Mouse (Mus musculus) forebrain, embryonic 10.5 days (tissue): ENCODE measurements around the gene Zfp408. TPM values are rescaled to one million over a fixed set of nuclear protein-coding genes. Genes with fewer than 3 reads are reported as not detected.
"Not testable (repeated sequence)": the region's sequence is repeated elsewhere in the genome, so short reads cannot be mapped to it uniquely, and the experiment has no call there.

Experiments
- DNase-seq: peaks from one replicate; pipeline ENCODE4 v3.0.0-alpha.2; 2017; ENCODE audit warnings: low spot score; ENCODE audit errors: extremely low spot score
- H3K27ac ChIP-seq: fragments of 300-500 bp; sonication (generic); 2 replicates; pipeline ENCODE4 v1.5.1; 2016; ENCODE audit warnings: mild to moderate bottlenecking
- H3K27me3 ChIP-seq: fragments of 300-500 bp; sonication (generic); 2 replicates; pipeline ENCODE4 v1.6.1; 2016; ENCODE audit warnings: mild to moderate bottlenecking; ENCODE audit not compliant: poor library complexity, severe bottlenecking
- H3K36me3 ChIP-seq: fragments of 300-500 bp; sonication (generic); replicated peaks from 2 replicates; pipeline ENCODE4 v1.6.1; 2016; ENCODE audit warnings: mild to moderate bottlenecking, moderate library complexity
- H3K4me1 ChIP-seq: fragments of 300-500 bp; sonication (generic); 2 replicates; pipeline ENCODE4 v1.6.1; 2016
- H3K4me3 ChIP-seq: fragments of 300-500 bp; sonication (generic); 2 replicates; pipeline ENCODE4 v1.5.1; 2016; ENCODE audit warnings: mild to moderate bottlenecking, moderate library complexity
- H3K9me3 ChIP-seq: fragments of 300-500 bp; sonication (generic); 2 replicates; pipeline ENCODE4 v1.6.1; 2016; ENCODE audit warnings: mild to moderate bottlenecking, moderate library complexity
- WGBS: fragments of 180-500 bp; shearing (Covaris S2); methylation state at CpG from one replicate; pipeline ENCODE4 v1.1.7; 2016; 5-methylcytosine and 5-hydroxymethylcytosine counted together
- polyA plus RNA-seq: library from polyadenylated mRNA; unstranded; fragments of >200 nt; fragmentation: Nextera tagmentation; extraction: Ambion mirVana; gene quantifications from 2 replicates; pipeline ENCODE4 v1.2.1, GENCODE M21; 2016

Zfp408 gene
- polyA plus RNA-seq, 1 experiment from 2014 or later: 10.1 TPM

- Histone ChIP-seq H3K4me1 (no peaks in the 10 kb centered on the region), H3K27me3 (no peaks in the 10 kb centered on the region)
- WGBS: 88% methylated on average over 18 of the region's 18 CpGs
Observed at GRCm38 (mm10) chr2:91629682-91630081, 19.9 kb downstream of the Zfp408 start.

GRCm38 (mm10) chr2:91628171-91628570 is 21.4 kb downstream of the Zfp408 start:
- Histone ChIP-seq H3K27me3 (no peaks in the 10 kb centered on the region), H3K27ac (no peak overlapping the region), H3K9me3 (no peaks in the 10 kb centered on the region), H3K36me3 (peaks cover 18% of the 10 kb centered on the region), H3K4me3 (no peak overlapping the region), H3K4me1 (no peaks in the 10 kb centered on the region)
- DNase-seq: no peak
- 96% methylated on average over 8 of the region's 8 CpGs for WGBS

More at GRCm38 (mm10) chr2:91629682-91630081, 19.9 kb downstream of the Zfp408 start:
- peaks cover 2% of the 10 kb centered on the region for H3K36me3 ChIP-seq
- DNase-seq: no peak
- no peak overlapping the region for H3K27ac ChIP-seq
- H3K9me3 ChIP-seq: no peaks in the 10 kb centered on the region
- H3K4me3 ChIP-seq: no peak overlapping the region

GRCm38 (mm10) chr2:91627486-91627885 is 22.1 kb downstream of the Zfp408 start:
- Histone ChIP-seq H3K9me3 (no peaks in the 10 kb centered on the region), H3K4me3 (no peak overlapping the region), H3K27me3 (no peaks in the 10 kb centered on the region), H3K4me1 (no peaks in the 10 kb centered on the region), H3K27ac (no peak overlapping the region), H3K36me3 (peaks cover 24% of the 10 kb centered on the region)
- 78% methylated on average over 5 of the region's 5 CpGs for WGBS
- no peak for DNase-seq

- 94% methylated on average over 7 of the region's 7 CpGs for WGBS
Observed at GRCm38 (mm10) chr2:91623366-91623765, 26.2 kb downstream of the Zfp408 start.

GRCm38 (mm10) chr2:91622356-91622755 is 27.2 kb downstream of the Zfp408 start:
- peaks cover 75% of the 10 kb centered on the region for H3K36me3 ChIP-seq
- no peak for DNase-seq
- no peaks in the 10 kb centered on the region for H3K9me3 ChIP-seq
- WGBS: 90% methylated on average over 5 of the region's 5 CpGs
- H3K27ac ChIP-seq: no peak overlapping the region
- H3K4me3 ChIP-seq: no peak overlapping the region
- H3K4me1 ChIP-seq: no peaks in the 10 kb centered on the region
- no peaks in the 10 kb centered on the region for H3K27me3 ChIP-seq

More at GRCm38 (mm10) chr2:91623366-91623765, 26.2 kb downstream of the Zfp408 start:
- H3K36me3 ChIP-seq: peaks cover 65% of the 10 kb centered on the region
- not testable (repeated sequence) for H3K27me3 ChIP-seq, H3K27ac ChIP-seq, DNase-seq, H3K4me1 ChIP-seq, H3K4me3 ChIP-seq, H3K9me3 ChIP-seq

GRCm38 (mm10) chr2:91609370-91609769 is 40.2 kb downstream of the Zfp408 start:
- H3K36me3 ChIP-seq: peaks cover 91% of the 10 kb centered on the region
- H3K4me3 ChIP-seq: not testable (repeated sequence)

GRCm38 (mm10) chr2:91602389-91602788 is 47.2 kb downstream of the Zfp408 start:
- Histone ChIP-seq H3K27ac (no peak overlapping the region), H3K36me3 (peaks cover 96% of the 10 kb centered on the region), H3K27me3 (no peaks in the 10 kb centered on the region), H3K4me1 (no peaks in the 10 kb centered on the region), H3K9me3 (no peaks in the 10 kb centered on the region), H3K4me3 (no peak overlapping the region)
- WGBS: 94% methylated on average over 4 of the region's 4 CpGs
- no peak for DNase-seq

More at GRCm38 (mm10) chr2:91609370-91609769, 40.2 kb downstream of the Zfp408 start:
- H3K4me1 ChIP-seq, H3K27me3 ChIP-seq, H3K9me3 ChIP-seq, H3K27ac ChIP-seq, DNase-seq: not testable (repeated sequence)

- DNase-seq: no peak
- no peak overlapping the region for H3K4me3 ChIP-seq
- WGBS: 95% methylated on average over 4 of the region's 4 CpGs
- no peaks in the 10 kb centered on the region for H3K4me1 ChIP-seq
- H3K27me3 ChIP-seq: no peaks in the 10 kb centered on the region
- H3K9me3 ChIP-seq: no peaks in the 10 kb centered on the region
- peaks cover 98% of the 10 kb centered on the region for H3K36me3 ChIP-seq
- no peak overlapping the region for H3K27ac ChIP-seq
Observed at GRCm38 (mm10) chr2:91600475-91600874, 49.1 kb downstream of the Zfp408 start.

Other genes starting within 250 kb of the Zfp408 start
- gene 1110051M20Rik, start 205.1 kb downstream of the Zfp408 start, polyA plus RNA-seq: 95.7 and 100 TPM in 2 replicates
- 10.6 and 11.3 TPM in 2 replicates for gene Lrp4, start 192.3 kb downstream of the Zfp408 start, polyA plus RNA-seq
- 150 and 154 TPM in 2 replicates for gene Ckap5, start 123.0 kb downstream of the Zfp408 start, polyA plus RNA-seq
- gene F2, start 13.4 kb downstream of the Zfp408 start, polyA plus RNA-seq: 0.06 TPM in 1 of 2 replicates, not detected in the other
- gene Arhgap1, start 69 bp upstream of the Zfp408 start, polyA plus RNA-seq: 67.4 and 70.0 TPM in 2 replicates
- 20.6 and 21.6 TPM in 2 replicates for gene Atg13, start 60.8 kb upstream of the Zfp408 start, polyA plus RNA-seq
- 22.9 and 23.2 TPM in 2 replicates for gene Harbi1, start 61.1 kb upstream of the Zfp408 start, polyA plus RNA-seq
- gene Ambra1, start 80.3 kb upstream of the Zfp408 start, polyA plus RNA-seq: 21.5 and 23.2 TPM in 2 replicates